In genomic region chr4:102760042-102760821, GRCm38 (mm10) we compare ENCODE assay signal across 8 mouse cellular contexts. TPM values are rescaled to one million over a fixed set of nuclear protein-coding genes. Genes with fewer than 3 reads are reported as not detected.
A peak's percentile ranks its signal among the peaks of the same experiment; 100 is the strongest.
DNase-seq lines count a peak whose midpoint lies in the region; ATAC-seq and TF ChIP-seq lines count a peak whose summit lies in the region.

No protein-coding gene starts in this region.

- no peak for ATAC-seq in G1E (ENCODE audit: extremely low read depth, insufficient number of reproducible peaks, low FRiP score, poor library complexity, severe bottlenecking)
- ATAC-seq in forebrain, embryonic 16.5 days: peak; percentile 98
- ATAC-seq in liver, embryonic 16.5 days (ENCODE audit: low read depth): peak; percentile 54
- ATAC-seq in neural tube, embryonic 12.5 days (ENCODE audit: low FRiP score, low read depth): peak; percentile 98

- H3K4me1 ChIP-seq in G1E (ENCODE audit: insufficient read depth, low read depth, low read length): no peaks in the 10 kb centered on the region
- peaks cover 24% of the 10 kb centered on the region for H3K4me1 ChIP-seq in forebrain, embryonic 16.5 days (replicated peaks; ENCODE audit: control insufficient read depth, insufficient read depth, low read length)
- no peaks in the 10 kb centered on the region; the same call in 1 of the 2 replicates for H3K4me1 ChIP-seq in liver, embryonic 16.5 days (ENCODE audit: control insufficient read depth, low read depth, low read length)
- peaks cover 19% of the 10 kb centered on the region for H3K4me1 ChIP-seq in neural tube, embryonic 12.5 days

- peak overlapping the region; percentile 23; the same call in 1 of the 2 replicates for H3K4me3 ChIP-seq in G1E (ENCODE audit: low read depth, low read length)
- peak overlapping the region; percentile 53 for H3K4me3 ChIP-seq in forebrain, embryonic 16.5 days (replicated peaks; ENCODE audit: low read length)
- H3K4me3 ChIP-seq in liver, embryonic 16.5 days (ENCODE audit: low read depth, low read length): peak overlapping the region; percentile 50
- peak overlapping the region; percentile 53 for H3K4me3 ChIP-seq in neural tube, embryonic 12.5 days

- H3K27me3 ChIP-seq in G1E (ENCODE audit: insufficient read depth, low read length): no peaks in the 10 kb centered on the region
- no peaks in the 10 kb centered on the region for H3K27me3 ChIP-seq in forebrain, embryonic 16.5 days (replicated peaks; ENCODE audit: control insufficient read depth, insufficient read depth, low read length)
- peaks cover 20% of the 10 kb centered on the region for H3K27me3 ChIP-seq in liver, embryonic 16.5 days (ENCODE audit: control insufficient read depth, insufficient read depth, low read depth, low read length)
- no peaks in the 10 kb centered on the region for H3K27me3 ChIP-seq in neural tube, embryonic 12.5 days (replicated peaks)

- peak overlapping the region; percentile 82 for H3K4me2 ChIP-seq in forebrain, embryonic 16.5 days (ENCODE audit: low read length)
- peak overlapping the region; percentile 71 for H3K4me2 ChIP-seq in liver, embryonic 16.5 days (ENCODE audit: low read depth, low read length)
- peak overlapping the region; percentile 87 for H3K4me2 ChIP-seq in neural tube, embryonic 12.5 days (replicated peaks)

- peaks cover 24% of the 10 kb centered on the region for H3K9me3 ChIP-seq in G1E (replicated peaks)
- H3K9me3 ChIP-seq in forebrain, embryonic 16.5 days (ENCODE audit: control insufficient read depth, low read length): no peaks in the 10 kb centered on the region
- no peaks in the 10 kb centered on the region for H3K9me3 ChIP-seq in liver, embryonic 16.5 days (replicated peaks; ENCODE audit: control insufficient read depth, low read length)
- no peaks in the 10 kb centered on the region for H3K9me3 ChIP-seq in neural tube, embryonic 12.5 days

- WGBS in forebrain, embryonic 16.5 days: under 1% methylated on average over 25 of the region's 25 CpGs
- 4% methylated on average over 25 of the region's 25 CpGs for WGBS in liver, embryonic 16.5 days (ENCODE audit: insufficient replicate concordance)
- 2% methylated on average over 24 of the region's 25 CpGs for WGBS in neural tube, embryonic 12.5 days

- H3K36me3 ChIP-seq in G1E (replicated peaks): no peaks in the 10 kb centered on the region
- no peaks in the 10 kb centered on the region for H3K36me3 ChIP-seq in forebrain, embryonic 16.5 days (ENCODE audit: control insufficient read depth, insufficient read depth)
- no peaks in the 10 kb centered on the region for H3K36me3 ChIP-seq in liver, embryonic 16.5 days (ENCODE audit: control insufficient read depth, insufficient read depth)
- H3K36me3 ChIP-seq in neural tube, embryonic 12.5 days: no peaks in the 10 kb centered on the region

- peak overlapping the region; percentile 99 for H3K27ac ChIP-seq in forebrain, embryonic 16.5 days (ENCODE audit: low read length)
- no peak overlapping the region for H3K27ac ChIP-seq in liver, embryonic 16.5 days (ENCODE audit: low read length)
- peak overlapping the region; percentile 90 for H3K27ac ChIP-seq in neural tube, embryonic 12.5 days

- no peak for DNase-seq in G1E (ENCODE audit: low spot score)
- peak; percentile 92 for DNase-seq in cerebellum, adult 11-12 months
- peak; percentile 19 for DNase-seq in heart, postnatal 25 days (ENCODE audit: low spot score)
- DNase-seq in layer of hippocampus, adult 18-20 months (ENCODE audit: low spot score in 2 of 2): peak; percentile 92 to 93
- DNase-seq in thymus, postnatal 36 days: peak; percentile 36 to 63

- intact Hi-C loops in heart, postnatal 25 days (cut with DNase I): no loop called here

- peak overlapping the region; percentile 96 for H3K9ac ChIP-seq in forebrain, embryonic 16.5 days (replicated peaks; ENCODE audit: low read depth, low read length)
- no peak overlapping the region for H3K9ac ChIP-seq in liver, embryonic 16.5 days (ENCODE audit: low read depth, low read length)
- H3K9ac ChIP-seq in neural tube, embryonic 12.5 days: peak overlapping the region; percentile 79

- no peak for TF ChIP-seq CTCF in G1E (IDR thresholded peaks at IDR 0.05; ENCODE audit: low read depth, low read length)

RNA-seq across cellular contexts. Expression of gene Sgip1, which starts 19.1 kb away (rescaled TPM):
- not detected in 2 replicates for total RNA-seq in G1E (2014; fragmentation: Nextera tagmentation)
- total RNA-seq in G1E (2017): 0.06 and 0.33 TPM in 2 replicates
- not detected in 2 replicates for polyA plus RNA-seq in G1E (2012)
- 50.7 and 69.4 TPM in 2 replicates for polyA plus RNA-seq in forebrain, embryonic 16.5 days (2015; fragmentation: Nextera tagmentation; extraction: Ambion mirVana)
- total RNA-seq in heart, postnatal 25 days (2021): 1 to 10 TPM in 1 of 2 experiments, under 1 TPM in 1; 0.88 to 1.1 TPM
- 100 to 1,000 TPM; 253 to 278 TPM for total RNA-seq in layer of hippocampus, adult 18-20 months (2021)
- 0.62 and 1.0 TPM in 2 replicates for polyA plus RNA-seq in liver, embryonic 16.5 days (2015; fragmentation: Nextera tagmentation; extraction: Ambion mirVana)
- 43.3 and 45.4 TPM in 2 replicates for polyA plus RNA-seq in neural tube, embryonic 12.5 days (2016; fragmentation: Nextera tagmentation; extraction: Ambion mirVana)

Comparison
In these comparisons a context has a peak if more than half of its experiments do, and no peak if none do; other contexts are left out.
1. RNA of gene Sgip1, which starts 19.1 kb away (polyA plus RNA-seq): 50.7 to 69.4 TPM in forebrain, embryonic 16.5 days and 43.3 to 45.4 TPM in neural tube, embryonic 12.5 days; 0.62 to 1.0 TPM in liver, embryonic 16.5 days and not detected in G1E; every median in the first group is over 10 times any median in the second.
2. Peak in every context shown above with its lines, with median percentiles within 50 percentile points of each other: H3K4me3 ChIP-seq and H3K4me2 ChIP-seq.